Mouse (Mus musculus): ENCODE results near the gene Prkag1. TPM values are rescaled to one million over a fixed set of nuclear protein-coding genes. Genes with fewer than 3 reads are reported as not detected.

The Prkag1 gene
- polyA plus RNA-seq (2015; fragmentation: Nextera tagmentation; extraction: Ambion mirVana): 88.3 and 89.0 TPM in 2 replicates

DNA sequence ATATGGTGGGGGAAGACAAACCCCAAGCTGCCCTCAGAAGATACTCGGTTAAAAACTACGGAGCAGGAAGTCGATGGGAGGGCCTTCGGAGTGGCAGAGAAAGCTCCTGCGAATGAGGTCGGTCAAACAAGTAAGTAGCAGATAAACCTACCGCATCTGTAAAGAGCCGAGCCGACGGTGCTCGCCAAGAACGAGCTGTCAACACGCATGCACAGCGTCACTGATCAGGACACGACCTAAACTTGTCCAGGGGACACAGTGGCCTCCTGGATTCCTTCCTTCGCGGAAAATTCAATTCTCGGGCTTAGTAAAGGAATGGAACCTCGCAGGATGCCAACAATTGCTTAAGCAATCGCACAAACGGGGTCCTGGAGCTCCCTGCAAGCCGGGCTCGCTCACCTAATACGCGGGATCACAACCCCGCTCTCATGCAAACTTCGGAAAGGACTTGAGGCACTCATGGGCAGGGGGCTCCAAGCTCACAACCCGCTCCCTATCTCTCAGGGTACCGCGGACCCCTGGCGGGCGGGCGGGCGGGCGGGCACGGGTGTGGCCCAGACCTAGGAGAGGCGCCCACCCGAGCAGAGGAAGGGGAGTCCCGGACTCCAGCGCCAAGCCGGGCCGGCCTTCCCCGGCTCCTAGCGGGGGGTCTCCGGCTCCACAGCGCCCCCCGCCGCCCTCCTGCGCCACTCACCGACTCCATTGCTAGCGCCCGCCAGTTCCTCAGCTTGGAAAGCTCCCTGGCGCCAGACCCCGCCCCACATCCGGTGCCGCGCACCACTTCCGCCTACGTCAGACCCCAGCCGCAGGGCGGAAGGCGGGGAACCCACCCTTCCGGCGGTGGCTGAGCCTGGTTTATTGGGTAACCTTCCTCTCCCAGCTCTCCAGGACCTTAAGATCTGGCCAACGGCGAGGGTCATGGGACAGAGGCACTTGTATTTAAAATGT, at the start of gene Prkag1:
TSS of gene Prkag1 (minus strand) at position 786 of the 948 bp plus-strand sequence.
- Histone ChIP-seq H3K36me3 (peaks cover 22% of the 10 kb centered on the region), H3K27ac (peak within 1 kb of the TSS; percentile 93), H3K4me1 (replicated peaks) (peaks cover 10% of the 10 kb centered on the region; the same call in 1 of the 2 replicates), H3K4me3 (replicated peaks) (peak within 1 kb of the TSS; percentile 74), H3K9ac (peak within 1 kb of the TSS; percentile 75), H3K27me3 (replicated peaks) (no peaks in the 10 kb centered on the region), H3K9me3 (no peaks in the 10 kb centered on the region), H3K4me2 (replicated peaks) (peak within 1 kb of the TSS; percentile 63)
- peak; percentile 97 for ATAC-seq
- WGBS: under 1% methylated on average over 65 of the region's 66 CpGs

DNA sequence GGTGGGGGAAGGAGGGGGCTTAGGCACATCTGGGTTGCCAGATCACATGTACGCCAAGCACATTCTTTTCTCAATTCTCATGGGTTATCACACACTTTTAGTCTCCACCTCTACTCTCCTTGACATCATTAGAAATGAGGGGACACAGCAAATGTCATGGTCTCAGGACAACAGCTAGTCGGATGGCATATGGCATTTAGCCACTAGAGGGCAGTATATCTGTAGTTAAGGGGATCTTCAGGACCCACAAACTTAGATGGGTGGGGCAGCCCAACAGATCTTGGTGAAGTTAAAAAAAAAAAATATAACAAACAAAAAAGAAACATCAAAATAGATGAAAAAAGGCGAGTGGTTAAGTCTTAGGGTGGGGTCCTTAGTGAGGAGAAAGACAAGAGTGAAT, 46.0 kb upstream of the Prkag1 start:
- no peaks in the 10 kb centered on the region for H3K27me3 ChIP-seq (replicated peaks)
- ATAC-seq: no peak

DNA sequence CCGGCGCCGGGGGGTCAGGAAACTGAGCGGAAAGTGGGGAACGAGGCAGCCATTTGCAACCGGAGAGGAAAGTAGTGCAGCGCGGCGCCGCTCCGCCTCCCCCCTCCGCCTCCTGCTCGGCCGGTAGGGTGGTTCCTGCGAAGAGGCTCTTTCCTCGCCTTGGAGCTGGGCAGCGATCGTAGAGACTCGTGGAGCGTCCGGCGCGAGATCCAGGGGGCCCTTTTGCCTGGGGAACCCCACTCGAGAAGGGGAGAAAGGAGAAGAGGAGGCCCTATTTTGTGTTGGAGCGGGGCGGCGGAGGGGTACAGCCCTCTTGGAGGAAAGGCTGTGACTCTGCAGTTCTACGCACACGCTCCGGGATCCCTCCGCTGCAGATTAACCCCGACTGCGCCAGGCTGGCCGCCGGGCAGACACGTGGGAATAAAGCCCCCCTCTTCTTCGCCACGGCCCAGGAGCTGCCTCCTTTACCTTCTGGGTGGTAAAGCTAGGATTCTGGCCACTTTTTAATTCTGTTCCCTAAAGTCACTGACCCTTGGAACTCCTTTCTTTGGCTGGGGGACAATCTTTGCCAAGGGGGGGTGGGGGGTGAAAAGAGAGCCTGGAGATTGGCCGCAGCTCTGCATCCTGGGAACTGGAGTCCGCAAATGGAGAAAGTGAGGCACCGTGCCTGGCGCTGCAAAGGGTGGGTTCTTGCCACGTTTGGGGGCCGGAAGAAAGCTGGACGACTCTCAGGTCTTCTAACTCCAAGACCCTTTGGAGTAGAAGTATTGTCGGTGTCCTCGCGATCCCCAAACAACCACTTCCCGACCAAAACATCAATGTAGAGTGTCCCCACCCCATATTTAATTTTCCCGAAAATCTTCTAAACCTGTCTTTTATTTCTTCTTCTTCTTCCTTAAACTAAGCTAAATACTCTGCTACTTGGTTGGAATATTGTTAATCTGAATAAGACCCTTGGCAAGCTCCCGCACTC, 40.9 kb upstream of the Prkag1 start:
- H3K4me1 ChIP-seq (replicated peaks): peaks cover 27% of the 10 kb centered on the region
- H3K9ac ChIP-seq: peak overlapping the region; percentile 100
- H3K36me3 ChIP-seq: no peaks in the 10 kb centered on the region
- no peaks in the 10 kb centered on the region for H3K27me3 ChIP-seq (replicated peaks)
- H3K9me3 ChIP-seq: no peaks in the 10 kb centered on the region
- WGBS: 1% methylated on average over 51 of the region's 51 CpGs
- ATAC-seq: peak; percentile 86
- peak overlapping the region; percentile 99 for H3K27ac ChIP-seq
- peak overlapping the region; percentile 88 for H3K4me2 ChIP-seq (replicated peaks)
- H3K4me3 ChIP-seq (replicated peaks): peak overlapping the region; percentile 98

More for the DNA sequence above, 46.0 kb upstream of the Prkag1 start:
- no peak overlapping the region for H3K4me2 ChIP-seq (replicated peaks)
- no peak overlapping the region for H3K4me3 ChIP-seq (replicated peaks)
- no peak overlapping the region for H3K27ac ChIP-seq
- H3K9ac ChIP-seq: no peak overlapping the region
- H3K36me3 ChIP-seq: no peaks in the 10 kb centered on the region
- no peaks in the 10 kb centered on the region for H3K9me3 ChIP-seq
- 0 out of 2 replicates have a peak, but pooled peaks cover 7% of the 10 kb centered on the region for H3K4me1 ChIP-seq (replicated peaks)
- 18% methylated on average over 3 of the region's 3 CpGs for WGBS

DNA sequence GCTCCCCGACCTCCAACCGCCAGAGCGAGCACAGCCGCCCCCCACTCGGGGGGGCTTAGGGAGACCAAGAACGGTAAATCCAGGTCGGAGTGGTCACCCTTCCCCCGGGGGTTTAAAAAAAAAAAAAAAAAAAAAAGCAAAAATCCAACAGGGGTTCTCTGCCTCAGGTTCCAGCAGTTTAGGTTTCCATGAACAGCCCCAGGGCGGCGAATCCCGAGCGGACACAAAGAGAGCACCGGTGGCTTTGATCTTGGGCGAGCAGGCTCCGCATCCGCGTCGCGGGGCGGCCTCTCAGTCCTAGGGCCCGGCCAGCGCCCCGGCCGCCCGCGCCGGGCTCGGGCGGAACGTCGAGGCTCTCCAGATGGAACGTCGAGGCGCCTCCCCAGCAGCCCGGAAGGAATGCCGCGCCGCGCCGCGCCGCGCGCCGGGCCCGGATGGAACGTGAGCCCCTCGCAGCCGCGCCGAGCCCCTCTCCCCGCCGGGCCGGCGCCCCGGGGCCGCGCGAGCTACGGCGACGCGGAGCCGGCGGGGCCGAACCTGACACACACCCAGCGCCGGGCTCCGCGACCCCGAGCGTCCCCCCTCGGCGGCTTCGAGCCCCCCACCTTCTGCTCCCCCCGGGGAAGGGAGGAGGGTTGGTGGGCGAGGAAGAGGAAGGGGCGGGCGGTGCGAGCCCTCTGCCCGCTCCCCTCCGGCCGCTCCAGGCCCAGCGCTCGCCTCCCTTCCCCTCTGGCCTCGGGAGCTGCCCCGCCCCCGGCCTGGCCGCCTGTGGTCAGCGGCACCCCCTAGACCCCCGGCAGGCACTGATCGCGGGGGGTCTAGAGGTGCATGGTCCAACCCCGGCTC, 40.0 kb upstream of the Prkag1 start, which contains the start of gene Kmt2d:
TSS of gene Kmt2d (minus strand) at position 135 of the 846 bp plus-strand sequence.
- no peaks in the 10 kb centered on the region for H3K9me3 ChIP-seq

DNA sequence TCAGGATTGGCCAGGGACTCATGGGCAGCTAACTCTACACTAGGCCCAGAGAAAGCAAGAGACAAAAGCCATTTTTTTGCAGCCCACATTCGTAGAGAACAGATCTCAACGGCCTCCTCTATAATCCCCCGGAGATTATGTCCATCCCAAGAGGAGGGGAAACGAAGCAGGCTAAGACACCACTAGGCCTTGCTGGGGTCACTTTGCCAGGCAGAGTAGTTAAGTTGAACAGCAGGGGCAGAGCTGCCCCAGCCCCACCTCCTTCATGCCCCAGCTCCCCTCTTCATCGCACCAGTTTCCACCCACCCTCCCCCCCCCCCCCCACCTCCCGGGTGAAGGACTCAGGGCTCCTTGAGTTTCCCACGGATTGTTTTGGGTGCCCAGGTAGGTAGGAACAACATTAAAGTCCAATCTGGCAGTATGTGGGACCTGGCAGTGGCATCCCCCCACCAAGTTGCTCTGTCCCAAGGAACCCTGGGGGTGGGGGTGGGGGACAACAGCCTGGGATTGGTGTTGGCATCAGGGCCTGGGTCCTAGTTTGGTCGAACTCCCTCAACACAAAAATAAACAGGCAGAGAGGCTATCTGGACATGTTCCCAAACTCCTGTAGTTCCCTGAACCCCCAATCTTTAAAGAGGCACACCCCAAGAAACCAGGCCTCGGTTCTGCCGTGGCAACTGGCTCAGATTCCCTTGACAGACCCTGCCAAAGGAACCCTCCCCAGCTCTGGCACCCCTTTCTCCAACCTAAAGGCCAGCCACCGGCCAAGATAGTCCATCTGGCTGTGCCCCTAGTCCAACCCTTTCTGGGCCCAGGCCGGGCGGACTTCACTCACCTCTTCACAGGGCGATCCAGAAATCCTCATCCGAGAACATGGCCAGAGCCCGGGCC, 39.1 kb upstream of the Prkag1 start:
- 0 out of 2 replicates have a peak, but pooled peaks have one; percentile 7 for ATAC-seq

More for the DNA sequence above, 40.0 kb upstream of the Prkag1 start, which contains the start of gene Kmt2d:
- WGBS: under 1% methylated on average over 79 of the region's 94 CpGs
- peaks cover 28% of the 10 kb centered on the region for H3K4me1 ChIP-seq (replicated peaks)
- no peaks in the 10 kb centered on the region for H3K27me3 ChIP-seq (replicated peaks)
- H3K36me3 ChIP-seq: peaks cover 4% of the 10 kb centered on the region; the same call in 1 of the 2 replicates
- H3K27ac ChIP-seq: peak within 1 kb of the TSS; percentile 99
- H3K9ac ChIP-seq: peak within 1 kb of the TSS; percentile 100
- ATAC-seq: peak; percentile 58
- peak within 1 kb of the TSS; percentile 98 for H3K4me3 ChIP-seq (replicated peaks)
- H3K4me2 ChIP-seq (replicated peaks): peak within 1 kb of the TSS; percentile 88

DNA sequence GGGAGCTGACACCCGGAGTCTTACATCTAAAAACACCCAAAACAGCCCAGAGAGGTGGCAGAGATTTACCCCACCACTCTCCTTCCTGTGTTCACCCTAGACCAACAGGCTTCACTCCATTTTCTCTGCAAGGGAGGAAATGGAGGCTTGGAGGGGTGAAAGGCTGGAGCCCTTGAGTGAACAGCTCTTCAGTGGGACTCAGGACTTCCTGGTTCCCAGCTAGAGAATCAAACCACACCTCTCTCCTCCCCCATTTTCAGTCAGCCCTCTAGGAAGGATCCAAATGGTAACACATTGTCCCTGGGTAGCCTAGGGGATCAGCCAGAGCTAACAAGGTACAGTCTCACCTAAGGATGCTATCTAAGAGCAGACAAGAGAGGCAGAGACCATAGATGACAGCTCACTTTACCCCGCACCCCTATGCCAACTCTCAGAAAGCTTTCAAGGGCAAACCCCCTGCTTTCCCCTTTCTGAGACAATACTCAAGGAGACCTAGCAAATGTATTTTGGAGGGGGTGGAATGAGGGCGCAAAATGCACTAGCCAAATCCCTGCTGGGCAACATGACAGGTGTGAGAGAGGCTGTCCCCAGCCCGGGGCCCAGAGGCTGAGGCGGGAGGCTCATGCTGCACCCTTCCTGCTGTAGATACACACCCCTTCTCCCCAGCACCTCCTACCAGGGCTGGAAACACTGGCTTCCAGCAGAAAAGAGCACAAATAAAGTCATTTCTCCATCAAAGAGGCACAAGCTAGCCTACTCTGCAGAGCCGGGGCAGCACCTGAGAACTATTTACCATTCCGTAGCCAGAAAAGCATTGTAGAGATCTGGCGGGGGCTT, 38.2 kb upstream of the Prkag1 start:
- H3K36me3 ChIP-seq: peaks cover 20% of the 10 kb centered on the region
- 0 out of 2 replicates have a peak overlapping the region, but pooled peaks have one; percentile 18 for H3K27ac ChIP-seq
- peak overlapping the region; percentile 88 for H3K4me2 ChIP-seq (replicated peaks)
- H3K9me3 ChIP-seq: no peaks in the 10 kb centered on the region
- ATAC-seq: peak; percentile 43; the same call in 1 of the 2 replicates
- no peaks in the 10 kb centered on the region for H3K27me3 ChIP-seq (replicated peaks)
- peak overlapping the region; percentile 98 for H3K4me3 ChIP-seq (replicated peaks)
- H3K4me1 ChIP-seq (replicated peaks): peaks cover 28% of the 10 kb centered on the region
- H3K9ac ChIP-seq: peak overlapping the region; percentile 100
- 7% methylated on average over 8 of the region's 8 CpGs for WGBS

More for the DNA sequence above, 39.1 kb upstream of the Prkag1 start:
- Histone ChIP-seq H3K4me3 (replicated peaks) (peak overlapping the region; percentile 98), H3K36me3 (peaks cover 12% of the 10 kb centered on the region), H3K4me2 (replicated peaks) (peak overlapping the region; percentile 88), H3K27me3 (replicated peaks) (no peaks in the 10 kb centered on the region), H3K27ac (peak overlapping the region; percentile 99), H3K9me3 (no peaks in the 10 kb centered on the region), H3K4me1 (replicated peaks) (peaks cover 28% of the 10 kb centered on the region), H3K9ac (peak overlapping the region; percentile 100)
- WGBS: 0% methylated on average over 16 of the region's 16 CpGs

DNA sequence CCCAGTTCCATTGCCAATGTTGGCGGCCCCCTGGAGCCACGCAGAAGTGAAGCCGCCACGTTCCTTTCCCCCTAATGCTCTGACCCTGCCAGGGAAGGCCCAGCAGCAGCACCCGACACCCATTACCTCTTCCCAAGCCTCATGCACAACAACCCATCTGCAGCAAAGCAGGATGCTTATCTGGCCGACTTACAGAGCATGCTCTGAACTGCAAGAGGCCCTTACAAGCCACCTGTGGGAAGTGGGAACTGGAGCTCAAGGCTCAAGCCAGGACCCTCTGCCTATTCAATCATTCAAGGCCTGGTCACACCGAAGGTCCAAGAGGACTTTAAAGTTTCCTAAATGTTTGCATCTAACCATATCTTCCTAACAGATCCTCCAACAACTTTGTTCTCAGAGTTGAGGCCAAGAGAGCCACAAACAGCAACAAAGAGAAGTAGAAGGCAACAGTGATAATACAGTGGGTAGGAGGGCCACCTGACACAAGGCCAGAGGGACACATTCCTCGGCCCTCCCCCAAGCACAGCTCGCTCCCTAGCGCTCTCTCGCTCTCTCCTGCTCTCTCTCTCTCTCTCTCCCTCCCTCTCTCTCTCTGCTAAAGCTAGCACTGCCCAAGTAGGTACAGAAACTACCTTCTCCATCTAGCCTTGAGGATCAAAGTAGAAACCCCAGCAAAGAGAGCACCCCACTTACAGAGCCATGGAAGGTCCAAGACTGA, 37.2 kb upstream of the Prkag1 start:
- no peaks in the 10 kb centered on the region for H3K9me3 ChIP-seq
- H3K4me2 ChIP-seq (replicated peaks): peak overlapping the region; percentile 88
- WGBS: 31% methylated on average over 11 of the region's 11 CpGs
- peaks cover 28% of the 10 kb centered on the region for H3K4me1 ChIP-seq (replicated peaks)
- H3K4me3 ChIP-seq (replicated peaks): peak overlapping the region; percentile 98
- peaks cover 31% of the 10 kb centered on the region for H3K36me3 ChIP-seq
- ATAC-seq: no peak
- peak overlapping the region; percentile 100 for H3K9ac ChIP-seq
- H3K27ac ChIP-seq: peak overlapping the region; percentile 36; the same call in 1 of the 2 replicates
- H3K27me3 ChIP-seq (replicated peaks): no peaks in the 10 kb centered on the region

DNA sequence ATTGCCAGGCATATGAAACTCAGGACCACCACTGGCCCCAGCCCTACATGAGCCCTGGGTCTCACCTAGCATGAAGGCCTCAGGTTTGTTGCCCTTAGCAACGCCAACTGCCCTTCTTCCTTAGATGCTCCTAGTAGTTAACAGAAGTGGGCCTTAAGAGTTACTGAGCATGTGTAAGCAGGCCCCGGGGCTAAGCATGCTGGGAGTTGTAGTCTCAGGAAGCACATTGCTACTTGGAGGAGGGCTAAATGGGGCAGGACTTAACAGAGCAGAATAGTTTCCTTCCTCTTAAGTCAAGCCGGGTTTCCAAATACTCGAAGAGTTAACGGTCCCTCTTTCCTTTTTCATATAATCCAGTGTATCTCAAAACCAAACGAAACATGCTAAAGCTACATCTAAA, 36.0 kb upstream of the Prkag1 start:
- 47% methylated on average over 6 of the region's 6 CpGs for WGBS
- Histone ChIP-seq H3K9me3 (no peaks in the 10 kb centered on the region), H3K36me3 (peaks cover 43% of the 10 kb centered on the region), H3K4me3 (replicated peaks) (0 out of 2 replicates have a peak overlapping the region, but pooled peaks have one; percentile 2), H3K27me3 (replicated peaks) (no peaks in the 10 kb centered on the region), H3K27ac (no peak overlapping the region), H3K4me2 (replicated peaks) (peak overlapping the region; percentile 88), H3K9ac (no peak overlapping the region), H3K4me1 (replicated peaks) (peaks cover 28% of the 10 kb centered on the region)
- no peak for ATAC-seq

DNA sequence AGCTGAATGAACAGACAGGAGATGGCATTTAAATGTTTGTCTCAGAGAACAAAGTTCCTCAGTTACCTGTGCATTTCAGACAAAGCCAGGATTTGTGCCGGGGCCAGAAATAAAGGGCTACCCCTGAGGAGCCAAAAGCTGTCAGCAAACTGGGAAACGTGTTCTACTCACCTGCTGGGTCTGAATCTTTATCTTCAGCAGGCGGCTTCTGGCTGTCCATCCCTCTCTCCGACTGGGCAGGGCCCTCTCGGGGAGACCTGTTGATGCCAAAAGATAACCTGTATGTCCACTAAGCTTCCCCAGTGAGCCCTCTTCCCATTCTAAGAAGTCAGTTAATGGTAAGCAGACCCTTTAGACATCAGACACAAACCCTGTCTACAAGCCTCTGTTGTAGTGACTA, 35.2 kb upstream of the Prkag1 start:
- Histone ChIP-seq H3K9ac (no peak overlapping the region), H3K36me3 (peaks cover 51% of the 10 kb centered on the region)
- WGBS: 85% methylated on average over 5 of the region's 5 CpGs

More for the DNA sequence above, 35.2 kb upstream of the Prkag1 start:
- Histone ChIP-seq H3K27ac (no peak overlapping the region), H3K4me2 (replicated peaks) (no peak overlapping the region), H3K4me3 (replicated peaks) (no peak overlapping the region), H3K4me1 (replicated peaks) (peaks cover 28% of the 10 kb centered on the region), H3K9me3 (no peaks in the 10 kb centered on the region), H3K27me3 (replicated peaks) (no peaks in the 10 kb centered on the region)
- ATAC-seq: no peak
